Mouse (Mus musculus) bone marrow macrophage, adult 2 months (primary cell): Measurements from ENCODE around the gene Rfx3.

Experiments
- CTCF ChIP-seq: IDR thresholded peaks from 2 replicates; pipeline ENCODE4 v1.5.1; 2012; ENCODE audit warnings: low read depth, mild to moderate bottlenecking, low read length, moderate library complexity
- POLR2A ChIP-seq: IDR thresholded peaks from 2 replicates; pipeline ENCODE4 v1.6.1; 2012; ENCODE audit warnings: mild to moderate bottlenecking, low read depth, low read length, borderline replicate concordance

DNA sequence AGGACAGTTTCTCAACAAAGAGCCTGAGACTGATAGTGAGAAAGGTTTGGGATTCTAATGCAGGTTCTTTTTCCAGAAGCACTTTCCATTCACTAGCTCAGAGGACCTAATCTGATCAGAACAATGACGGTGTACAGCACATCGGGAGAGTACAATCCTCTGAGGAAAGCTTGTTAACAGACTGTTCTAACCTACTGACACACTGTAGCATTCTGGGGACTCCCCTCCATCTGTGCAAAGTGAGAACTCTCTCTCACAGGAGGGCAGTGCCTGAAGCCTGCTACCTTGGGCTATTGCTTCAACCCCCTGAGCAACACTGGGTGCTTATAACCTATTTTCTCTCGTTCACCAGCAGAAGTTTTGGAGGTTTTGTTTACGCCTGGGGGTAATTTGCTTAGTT lies 106.8 kb downstream of the Rfx3 start:
- no peak for TF ChIP-seq CTCF
- TF ChIP-seq POLR2A = no peak
